Mouse (Mus musculus): ENCODE results near the gene Gtf2h5.

- TF ChIP-seq CTCF (IDR thresholded peaks at IDR 0.05; ENCODE audit: borderline replicate concordance, insufficient read depth, low read length) (no peak), POLR2A (IDR thresholded peaks at IDR 0.05; ENCODE audit: low read depth, low read length) (no peak)
These were observed 24.0 kb downstream of the Gtf2h5 start for GRCm38 (mm10) chr17:6103566-6103965.
